Mouse (Mus musculus) mature B cell (primary cell): ENCODE measurements at regions not wholly inside any gene's neighbourhood (a gene's known extent, or its start where the extent isn't known, plus 50 kb on each side); places are given as distances from the start of the nearest gene placed in this dataset.

ENCODE experiments used
- in situ Hi-C: fragments of 300-500 bp; cut with MboI; formaldehyde crosslinking; loops from 2 replicates; pipeline ENCODE4 v1.14.3; 2019

GRCm38 (mm10) chr11:112839721-112840494 lies 57.9 kb downstream of the Sox9 start:
- in situ Hi-C loops, result no loop called here

GRCm38 (mm10) chr11:112840495-112840828 lies 58.4 kb downstream of the Sox9 start:
- in situ Hi-C loops, result no loop called here

GRCm38 (mm10) chr11:112844258-112844901 lies 62.4 kb downstream of the Sox9 start:
- in situ Hi-C loops, result no loop called here

GRCm38 (mm10) chr11:112847146-112847545 lies 65.1 kb downstream of the Sox9 start:
- in situ Hi-C loops, result no loop called here

GRCm38 (mm10) chr11:112847851-112848250 lies 65.8 kb downstream of the Sox9 start:
- in situ Hi-C loops, result no loop called here

- in situ Hi-C loops, result no loop called here
Observed at GRCm38 (mm10) chr11:112849974-112850373, 68.0 kb downstream of the Sox9 start.

- in situ Hi-C loops, result no loop called here
Observed at GRCm38 (mm10) chr11:112850532-112851272, 68.7 kb downstream of the Sox9 start.

GRCm38 (mm10) chr11:112851321-112851720 lies 69.3 kb downstream of the Sox9 start:
- in situ Hi-C loops, result no loop called here

- in situ Hi-C loops, result no loop called here
Observed at GRCm38 (mm10) chr11:112855975-112856374, 74.0 kb downstream of the Sox9 start.

- in situ Hi-C loops, result no loop called here
Observed at GRCm38 (mm10) chr11:112859309-112859708, 77.3 kb downstream of the Sox9 start.

- in situ Hi-C loops, result no loop called here
Observed at GRCm38 (mm10) chr11:112860797-112861196, 78.8 kb downstream of the Sox9 start.

- in situ Hi-C loops, result no loop called here
Observed at GRCm38 (mm10) chr11:112861233-112861632, 79.2 kb downstream of the Sox9 start.

- in situ Hi-C loops, result no loop called here
Observed at GRCm38 (mm10) chr11:112865836-112866235, 83.8 kb downstream of the Sox9 start.

- in situ Hi-C loops, result no loop called here
Observed at GRCm38 (mm10) chr11:112869571-112869970, 87.5 kb downstream of the Sox9 start.

- in situ Hi-C loops, result no loop called here
Observed at GRCm38 (mm10) chr11:112870201-112871035, 88.4 kb downstream of the Sox9 start.

GRCm38 (mm10) chr11:112872677-112873367 lies 90.8 kb downstream of the Sox9 start:
- in situ Hi-C loops, result no loop called here

- in situ Hi-C loops, result no loop called here
Observed at GRCm38 (mm10) chr11:112874239-112874638, 92.2 kb downstream of the Sox9 start.

- in situ Hi-C loops, result no loop called here
Observed at GRCm38 (mm10) chr11:112876226-112876625, 94.2 kb downstream of the Sox9 start.

- in situ Hi-C loops, result no loop called here
Observed at GRCm38 (mm10) chr11:112878436-112878835, 96.4 kb downstream of the Sox9 start.

GRCm38 (mm10) chr11:112880736-112881135 lies 98.7 kb downstream of the Sox9 start:
- in situ Hi-C loops, result no loop called here

GRCm38 (mm10) chr11:112885336-112885940 lies 103.4 kb downstream of the Sox9 start:
- in situ Hi-C loops, result no loop called here
